Mouse (Mus musculus) neural tube, embryonic 10.5 days (tissue): ENCODE results near the gene Hist1h2ak.

ENCODE experiments used
- DNase-seq: peaks from one replicate; pipeline ENCODE4 v3.0.0-alpha.2; 2017; ENCODE audit warnings: low spot score; ENCODE audit errors: extremely low spot score

The Hist1h2ak gene

DNA sequence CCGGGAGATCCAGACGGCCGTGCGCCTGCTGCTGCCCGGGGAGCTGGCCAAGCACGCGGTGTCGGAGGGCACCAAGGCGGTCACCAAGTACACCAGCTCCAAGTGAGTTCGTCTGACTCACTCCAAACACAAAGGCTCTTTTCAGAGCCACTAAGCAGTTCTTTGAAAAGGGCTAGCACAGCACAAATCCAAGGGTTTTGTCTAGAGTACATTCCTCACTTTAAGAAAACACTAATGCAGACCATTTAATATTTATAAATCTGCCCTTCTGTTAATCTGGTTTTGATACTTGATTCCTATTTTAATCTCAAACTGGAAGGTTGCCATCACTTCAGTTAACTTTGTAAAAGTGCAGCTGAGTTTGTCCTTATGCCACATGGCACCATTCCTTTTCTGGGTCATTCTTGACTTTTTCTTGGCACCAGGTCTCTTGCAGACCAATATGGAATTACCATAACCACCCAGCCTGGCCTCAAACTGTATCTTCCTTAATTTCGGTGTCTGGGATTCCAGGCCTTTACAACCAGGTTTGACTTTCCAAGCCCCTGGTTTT lies 31.2 kb downstream of the Hist1h2ak start:
- peak; percentile 36 for DNase-seq

DNA sequence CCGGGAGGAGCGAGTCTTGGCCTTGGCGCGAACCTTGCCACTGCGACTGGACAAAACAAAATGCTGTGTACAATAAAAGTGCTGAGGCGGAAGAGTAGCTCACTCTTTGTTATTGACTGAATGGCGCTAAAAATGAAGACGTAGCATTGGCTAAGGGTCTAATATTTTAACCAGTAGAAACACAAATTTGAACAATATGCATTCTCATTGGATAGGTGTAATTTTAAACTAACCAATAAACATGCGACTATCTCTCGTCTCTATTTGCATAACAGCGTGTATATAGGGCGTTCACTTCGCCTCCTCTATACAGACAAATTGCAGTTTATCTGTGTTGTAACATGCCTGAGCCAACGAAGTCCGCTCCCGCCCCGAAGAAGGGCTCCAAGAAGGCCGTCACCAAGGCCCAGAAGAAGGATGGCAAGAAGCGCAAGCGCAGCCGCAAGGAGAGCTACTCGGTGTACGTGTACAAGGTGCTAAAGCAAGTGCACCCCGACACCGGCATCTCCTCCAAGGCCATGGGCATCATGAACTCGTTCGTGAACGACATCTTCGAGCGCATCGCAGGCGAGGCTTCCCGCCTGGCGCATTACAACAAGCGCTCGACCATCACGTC lies 31.8 kb downstream of the Hist1h2ak start, which contains the start of gene Hist1h2bm:
Gene Hist1h2bm, plus strand, starts transcription at position 288 of the 616 bp plus-strand sequence.
- DNase-seq, result peak; percentile 79

DNA sequence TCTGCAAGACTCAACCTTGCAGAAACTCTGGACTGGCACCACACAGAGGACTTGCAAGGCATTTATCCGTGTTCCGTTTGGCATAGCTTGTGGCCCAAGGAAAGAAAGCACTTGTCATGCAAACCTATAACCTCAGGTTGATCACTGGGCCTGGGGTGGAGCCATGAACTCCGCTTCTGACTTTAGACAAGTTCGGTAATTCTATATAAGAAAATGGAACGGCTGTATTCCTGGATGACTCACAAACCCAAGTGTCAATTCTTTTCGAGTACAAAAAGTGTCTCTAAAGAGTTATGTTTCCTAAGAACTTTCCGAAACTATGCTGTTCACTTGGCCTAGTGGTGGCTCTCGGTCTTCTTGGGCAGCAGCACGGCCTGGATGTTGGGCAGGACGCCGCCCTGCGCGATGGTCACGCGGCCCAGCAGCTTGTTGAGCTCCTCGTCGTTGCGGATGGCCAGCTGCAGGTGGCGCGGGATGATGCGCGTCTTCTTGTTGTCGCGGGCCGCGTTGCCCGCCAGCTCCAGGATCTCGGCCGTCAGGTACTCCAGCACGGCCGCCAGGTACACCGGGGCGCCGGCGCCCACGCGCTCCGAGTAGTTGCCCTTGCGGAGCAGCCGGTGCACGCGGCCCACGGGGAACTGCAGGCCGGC lies 32.4 kb downstream of the Hist1h2ak start:
- peak; percentile 37 for DNase-seq

DNA sequence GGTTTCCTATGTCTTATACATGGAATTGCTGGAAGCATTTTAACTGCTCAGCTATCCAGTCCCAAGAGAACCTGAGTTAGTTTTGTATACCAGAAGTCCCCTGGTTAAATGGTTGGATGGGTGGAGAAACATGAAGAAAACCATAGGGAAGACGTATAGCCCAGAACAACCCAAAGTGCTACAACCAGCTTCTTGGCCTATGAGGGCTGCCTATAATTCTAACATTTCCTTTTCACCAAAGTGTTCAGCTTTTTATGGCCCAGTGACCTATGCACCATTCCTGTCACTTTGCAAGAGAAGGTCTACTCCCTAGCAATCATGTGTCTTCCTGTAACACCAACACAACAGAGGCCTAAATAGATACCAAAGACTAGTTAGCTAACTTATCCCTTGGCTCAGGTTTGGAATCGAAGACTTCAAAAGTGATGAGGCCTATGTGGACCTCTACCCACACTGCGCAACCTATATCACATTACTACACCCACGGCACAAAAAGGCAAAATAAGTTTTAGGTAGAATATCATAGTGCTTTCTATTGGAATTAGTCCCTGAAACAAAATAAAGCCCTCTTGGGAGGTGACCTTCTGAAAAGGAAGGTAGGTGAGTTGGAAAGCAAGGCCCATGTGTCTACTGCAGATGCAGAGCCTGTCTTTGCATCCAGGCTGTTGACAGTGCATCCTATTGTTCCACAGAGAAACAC lies 35.1 kb downstream of the Hist1h2ak start:
- peak; percentile 45 for DNase-seq

DNA sequence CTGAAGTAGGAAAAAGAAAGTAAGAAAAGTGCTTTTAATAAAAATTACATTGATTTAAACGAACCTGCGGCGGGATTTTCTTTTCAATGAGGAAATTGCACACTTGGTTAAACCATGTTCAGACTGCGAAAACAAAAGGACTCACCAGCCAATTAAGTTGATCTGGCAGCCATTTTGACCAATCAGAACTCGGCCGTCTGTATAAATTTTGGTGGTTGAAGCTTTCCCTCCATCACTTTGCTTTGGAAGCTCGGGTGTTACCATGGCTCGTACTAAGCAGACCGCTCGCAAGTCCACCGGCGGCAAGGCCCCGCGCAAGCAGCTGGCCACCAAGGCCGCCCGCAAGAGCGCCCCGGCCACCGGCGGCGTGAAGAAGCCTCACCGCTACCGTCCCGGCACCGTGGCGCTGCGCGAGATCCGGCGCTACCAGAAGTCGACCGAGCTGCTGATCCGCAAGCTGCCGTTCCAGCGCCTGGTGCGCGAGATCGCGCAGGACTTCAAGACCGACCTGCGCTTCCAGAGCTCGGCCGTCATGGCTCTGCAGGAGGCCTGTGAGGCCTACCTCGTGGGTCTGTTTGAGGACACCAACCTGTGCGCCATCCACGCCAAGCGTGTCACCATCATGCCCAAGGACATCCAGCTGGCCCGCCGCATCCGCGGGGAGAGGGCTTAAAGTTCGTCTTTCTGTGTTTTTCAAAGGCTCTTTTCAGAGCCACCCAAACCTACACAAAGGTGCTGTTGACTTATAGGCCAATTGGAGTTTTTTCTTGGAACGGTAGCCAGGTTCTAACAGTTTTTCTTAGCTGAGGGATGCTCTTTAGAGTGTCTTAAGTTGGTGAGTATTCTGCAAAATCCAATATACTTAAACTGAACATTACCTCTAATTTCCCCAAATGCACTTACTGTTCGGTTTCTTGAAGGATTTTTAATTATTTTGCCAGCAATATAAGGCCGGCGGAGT lies 36.0 kb downstream of the Hist1h2ak start, which contains the start of gene Hist1h3h:
Gene Hist1h3h, plus strand, starts transcription at position 263 of the 961 bp plus-strand sequence.
- DNase-seq, result peak; percentile 85

DNA sequence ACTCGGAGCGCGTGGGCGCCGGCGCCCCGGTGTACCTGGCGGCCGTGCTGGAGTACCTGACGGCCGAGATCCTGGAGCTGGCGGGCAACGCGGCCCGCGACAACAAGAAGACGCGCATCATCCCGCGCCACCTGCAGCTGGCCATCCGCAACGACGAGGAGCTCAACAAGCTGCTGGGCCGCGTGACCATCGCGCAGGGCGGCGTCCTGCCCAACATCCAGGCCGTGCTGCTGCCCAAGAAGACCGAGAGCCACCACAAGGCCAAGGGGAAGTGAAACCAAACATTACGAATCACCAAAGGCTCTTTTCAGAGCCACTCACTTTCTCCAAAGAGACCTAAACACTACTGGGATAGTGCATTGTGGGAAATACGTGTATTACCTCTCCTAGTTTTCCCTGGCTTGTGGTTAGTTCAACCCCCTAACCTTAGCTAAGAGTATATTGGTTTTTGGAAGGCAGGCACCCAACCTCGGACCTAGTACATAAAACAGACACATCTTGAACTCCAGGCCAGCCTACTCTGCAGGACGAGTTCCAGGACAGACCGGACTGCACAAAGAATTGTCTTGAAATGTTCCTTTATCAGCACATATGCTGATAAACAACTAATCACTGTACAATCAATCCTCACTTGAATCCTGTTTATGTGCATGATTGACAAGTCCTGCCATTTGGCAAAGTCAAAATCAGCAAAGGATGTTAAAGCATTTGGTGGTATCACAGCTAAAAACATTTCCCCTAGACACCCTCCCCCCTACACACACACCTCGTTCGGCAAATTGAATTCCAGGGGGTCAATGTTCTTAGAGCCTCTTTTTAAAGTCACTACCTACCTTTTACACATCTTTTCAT lies 36.9 kb downstream of the Hist1h2ak start:
- DNase-seq, result peak; percentile 63

DNA sequence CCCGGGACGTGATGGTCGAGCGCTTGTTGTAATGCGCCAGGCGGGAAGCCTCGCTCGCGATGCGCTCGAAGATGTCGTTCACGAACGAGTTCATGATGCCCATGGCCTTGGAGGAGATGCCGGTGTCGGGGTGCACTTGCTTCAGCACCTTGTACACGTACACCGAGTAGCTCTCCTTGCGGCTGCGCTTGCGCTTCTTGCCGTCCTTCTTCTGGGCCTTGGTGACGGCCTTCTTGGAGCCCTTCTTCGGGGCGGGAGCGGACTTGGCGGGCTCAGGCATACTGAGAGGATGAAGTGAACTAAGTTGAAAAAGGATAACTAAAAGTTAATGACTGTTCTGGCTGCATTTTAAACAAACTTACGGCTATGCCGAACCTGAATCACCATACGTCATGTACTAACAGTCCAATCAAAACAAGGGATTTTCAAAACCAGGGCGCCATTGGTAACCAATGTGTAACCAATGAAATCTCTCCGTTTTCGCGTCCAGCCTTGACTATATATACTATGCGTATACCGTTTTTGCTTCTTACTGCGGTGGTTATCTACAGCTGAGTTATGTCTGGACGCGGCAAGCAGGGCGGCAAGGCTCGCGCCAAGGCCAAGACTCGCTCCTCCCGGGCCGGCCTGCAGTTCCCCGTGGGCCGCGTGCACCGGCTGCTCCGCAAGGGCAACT lies 37.6 kb downstream of the Hist1h2ak start, which contains the start of the genes Hist1h2bl and Hist1h2ai:
Gene Hist1h2bl, minus strand, starts transcription at position 280 of the 676 bp plus-strand sequence.
Gene Hist1h2ai, plus strand, starts transcription at position 559 of the 676 bp plus-strand sequence.
- peak; percentile 76 for DNase-seq

DNA sequence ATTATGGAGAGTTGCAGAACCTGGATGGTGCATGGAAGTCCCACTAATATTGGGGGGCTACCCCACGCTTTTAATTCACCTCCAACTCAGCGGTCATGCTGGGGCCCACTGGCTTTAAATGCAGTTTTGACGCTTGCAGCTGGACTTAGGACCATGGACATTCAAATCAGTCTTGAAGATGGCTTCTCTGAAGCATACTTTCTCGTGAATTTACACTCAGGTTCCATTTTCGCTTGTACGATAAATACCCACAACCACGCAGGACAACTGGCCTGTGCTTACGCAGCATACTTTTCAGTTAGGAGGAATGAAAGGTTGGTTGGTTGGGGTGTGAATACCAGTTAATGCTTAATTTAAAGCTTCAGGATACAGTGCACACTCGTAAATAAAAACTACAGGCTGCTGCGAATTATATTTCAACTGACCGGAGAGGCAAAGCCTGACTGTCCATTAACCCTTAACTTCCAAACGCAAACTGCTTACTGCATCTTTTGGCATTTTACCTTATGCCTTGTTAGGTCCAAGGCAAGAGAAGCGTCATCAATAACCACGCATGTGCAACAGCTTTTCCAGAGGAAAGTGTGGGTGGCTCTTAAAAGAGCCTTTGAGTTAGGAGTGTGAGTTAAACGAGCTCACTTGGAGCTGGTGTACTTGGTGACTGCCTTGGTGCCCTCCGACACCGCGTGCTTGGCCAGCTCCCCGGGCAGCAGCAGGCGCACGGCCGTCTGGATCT lies 38.3 kb downstream of the Hist1h2ak start:
- DNase-seq, result peak; percentile 53

DNA sequence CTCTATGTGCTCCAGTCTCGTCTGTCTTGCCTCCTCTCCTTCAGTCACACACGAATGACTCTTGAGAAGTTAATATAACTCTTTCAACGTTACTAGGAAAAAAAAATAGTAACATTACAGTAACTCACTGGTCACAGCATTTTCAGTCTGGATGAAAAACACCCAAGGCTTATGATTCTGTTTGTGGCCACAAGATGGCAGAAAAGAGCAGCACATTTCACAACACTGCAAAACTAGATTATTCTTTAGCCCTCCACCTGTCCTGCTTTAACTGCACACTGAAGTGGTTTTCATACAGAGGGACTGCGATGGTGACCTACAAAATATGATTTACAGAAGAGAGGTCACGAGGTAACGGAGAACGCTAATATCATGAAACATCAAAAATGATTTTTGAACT lies 38.9 kb downstream of the Hist1h2ak start:
- DNase-seq, result peak; percentile 52

DNA sequence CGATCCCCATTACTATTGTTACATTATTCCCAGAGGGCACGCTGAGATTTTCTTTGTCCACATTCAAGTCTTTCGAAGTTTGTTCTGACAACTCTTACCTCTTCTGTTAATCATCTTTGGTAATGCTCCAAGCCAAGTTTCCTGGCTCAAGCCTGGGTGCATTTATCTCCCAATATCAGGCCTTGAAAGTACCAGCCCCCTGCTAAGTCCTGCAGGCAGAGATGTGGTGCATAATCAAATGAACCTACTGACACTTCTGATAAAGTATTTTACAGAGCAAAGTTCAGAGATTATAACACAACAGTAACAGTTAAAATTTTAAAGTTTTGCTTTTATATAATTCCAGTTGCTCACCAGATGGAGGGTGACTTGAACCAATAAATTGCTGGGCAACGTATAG lies 41.9 kb downstream of the Hist1h2ak start:
- DNase-seq, result no peak

DNA sequence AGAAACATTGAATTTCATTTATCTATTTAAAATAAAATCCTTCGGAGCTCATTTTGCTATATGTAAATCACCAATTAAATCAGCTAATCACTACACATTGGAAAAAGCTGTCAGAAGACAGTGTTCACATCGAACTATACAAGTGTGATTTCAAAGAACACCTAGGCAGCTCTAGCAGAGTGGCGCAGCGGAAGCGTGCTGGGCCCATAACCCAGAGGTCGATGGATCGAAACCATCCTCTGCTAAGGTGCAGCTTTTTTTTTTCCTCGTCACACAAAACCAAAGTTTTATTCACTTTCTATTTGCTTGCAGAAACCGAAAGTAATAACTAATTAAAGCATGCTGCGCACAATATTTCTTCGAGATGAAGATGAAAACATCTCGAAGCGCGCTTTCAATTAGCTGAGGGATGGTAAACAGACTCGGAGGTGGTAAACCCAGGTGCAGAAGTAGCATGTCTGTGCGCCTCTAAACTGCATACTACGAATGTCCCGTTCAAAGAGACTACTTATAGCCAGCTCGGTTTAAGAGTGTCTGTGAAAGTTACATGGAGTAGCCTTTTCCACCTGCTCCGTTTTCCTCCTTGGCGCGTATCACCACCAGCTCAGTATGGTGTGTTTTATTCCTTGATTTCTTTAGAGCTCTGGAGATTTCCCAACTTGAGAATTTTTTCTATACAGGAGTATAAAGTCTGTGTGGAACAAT lies 42.7 kb downstream of the Hist1h2ak start:
- peak; percentile 75 for DNase-seq

DNA sequence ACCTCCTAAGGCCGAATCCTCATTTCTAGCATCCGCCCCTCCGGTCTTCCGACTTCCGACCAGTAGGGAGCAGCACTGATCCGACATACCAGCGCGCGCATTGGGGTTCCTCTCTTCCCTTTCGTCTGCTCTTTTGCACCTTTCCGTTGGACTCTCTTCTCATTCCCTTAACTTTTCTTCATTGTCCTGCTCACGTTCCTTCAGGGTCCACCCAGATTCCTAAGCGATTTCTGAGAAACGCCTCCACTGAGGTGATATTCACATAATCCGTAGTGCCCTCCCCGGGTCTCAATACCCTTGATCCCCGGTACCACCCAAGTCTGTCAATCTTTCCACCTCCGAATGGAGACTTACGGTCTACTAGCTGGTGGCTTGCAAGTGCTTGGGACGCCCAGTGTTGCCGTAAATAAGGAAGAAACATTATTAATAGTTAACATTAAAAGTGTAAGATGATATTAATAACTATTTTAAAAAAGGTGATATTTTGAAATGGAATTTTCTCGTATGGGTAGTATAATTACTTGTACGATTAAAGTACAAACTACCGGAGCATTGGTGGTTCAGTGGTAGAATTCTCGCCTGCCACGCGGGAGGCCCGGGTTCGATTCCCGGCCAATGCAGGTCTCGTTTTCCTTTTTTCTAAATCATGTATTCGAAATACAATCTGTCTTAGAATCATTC lies 43.5 kb downstream of the Hist1h2ak start:
- DNase-seq, result peak; percentile 87

DNA sequence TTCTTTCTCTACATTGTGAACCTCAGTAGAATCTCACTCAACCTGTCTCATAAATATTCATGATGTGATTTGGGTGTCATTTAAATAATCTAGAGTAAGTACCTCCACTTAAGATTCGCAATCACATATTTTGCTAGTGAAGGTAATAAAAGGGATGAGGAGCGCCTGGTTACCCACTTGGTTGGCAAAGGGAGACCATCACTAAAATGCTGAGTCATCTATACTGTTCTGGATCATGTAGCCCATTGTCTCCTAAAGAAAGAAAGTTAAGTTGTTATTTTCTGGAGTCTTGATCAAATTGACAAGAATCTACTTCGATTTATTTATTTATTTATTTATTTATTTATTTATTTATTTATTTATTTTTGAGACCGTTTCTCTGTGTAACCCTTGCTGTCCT lies 47.0 kb downstream of the Hist1h2ak start:
- no peak for DNase-seq
